Mouse (Mus musculus) spleen, adult 2 months (tissue): ENCODE results near the gene G6pc3.

Experiments used
- CTCF ChIP-seq: fragments of 200-500 bp; IDR thresholded peaks from 2 replicates; pipeline ENCODE4 v1.5.1; 2011; ENCODE audit warnings: mild to moderate bottlenecking, inconsistent platforms; ENCODE audit not compliant: insufficient read depth, insufficient read length, insufficient replicate concordance; ENCODE audit errors: extremely low read depth
- POLR2A ChIP-seq: fragments of 200-500 bp; IDR thresholded peaks from 2 replicates; pipeline ENCODE4 v1.6.1; 2011; ENCODE audit warnings: low read depth, low read length, inconsistent platforms

GRCm38 (mm10) chr11:102223166-102223565, 33.7 kb downstream of the G6pc3 start:
- TF ChIP-seq CTCF (peak; percentile 53; the same call in 1 of the 2 replicates), POLR2A (no peak)
